Mouse (Mus musculus) c-Kit-positive CD71-positive TER-119-positive erythroid progenitor cells, embryonic 14.5 days (primary cell): ENCODE results near the gene Pltp.

Source experiments
- DNase-seq: peaks from one replicate; pipeline ENCODE4 v3.0.0-alpha.2; 2013; ENCODE audit warnings: low spot score

Gene Pltp

GRCm38 (mm10) chr2:164804533-164805331 lies 52.8 kb downstream of the Pltp start, which contains the start of the genes Acot8 and Zswim3:
TSS of gene Acot8 (minus strand) at chr2:164804882.
TSS of gene Zswim3 (plus strand) at chr2:164805098.
- DNase-seq: peak; percentile 100

GRCm38 (mm10) chr2:164803921-164804313 lies 53.6 kb downstream of the Pltp start:
- peak; percentile 23 for DNase-seq

- no peak for DNase-seq
These were observed 54.1 kb downstream of the Pltp start for GRCm38 (mm10) chr2:164803201-164803920.

- no peak for DNase-seq
These were observed 57.1 kb downstream of the Pltp start for GRCm38 (mm10) chr2:164800252-164801004.

- DNase-seq: peak; percentile 21
These were observed 59.0 kb downstream of the Pltp start for GRCm38 (mm10) chr2:164798554-164798953.

- no peak for DNase-seq
These were observed 61.6 kb downstream of the Pltp start for GRCm38 (mm10) chr2:164795868-164796267.

GRCm38 (mm10) chr2:164794293-164794692 lies 63.2 kb downstream of the Pltp start:
- DNase-seq: peak; percentile 83

- DNase-seq: no peak
These were observed 63.7 kb downstream of the Pltp start for GRCm38 (mm10) chr2:164793772-164794171.

- DNase-seq: peak; percentile 61
These were observed 64.3 kb downstream of the Pltp start for GRCm38 (mm10) chr2:164793236-164793635.

GRCm38 (mm10) chr2:164792400-164793190 lies 64.9 kb downstream of the Pltp start:
- no peak for DNase-seq

- no peak for DNase-seq
These were observed 65.7 kb downstream of the Pltp start for GRCm38 (mm10) chr2:164791841-164792261.

- no peak for DNase-seq
These were observed 67.1 kb downstream of the Pltp start for GRCm38 (mm10) chr2:164790451-164790850.
